Mouse (Mus musculus) macrophage (primary cell): Measurements from ENCODE around the gene Itpkc. TPM values are rescaled to one million over a fixed set of nuclear protein-coding genes. Genes with fewer than 3 reads are reported as not detected.

Experiments used
- H3K27ac ChIP-seq: fragments of 350-480 bp; formaldehyde crosslinking; 2 replicates; pipeline ENCODE4 v1.9.0; 2021
- H3K36me3 ChIP-seq: fragments of 350-480 bp; formaldehyde crosslinking; 2 replicates; pipeline ENCODE4 v1.9.0; 2021; ENCODE audit errors: inconsistent target
- H3K4me3 ChIP-seq: fragments of 350-480 bp; formaldehyde crosslinking; 2 replicates; pipeline ENCODE4 v1.9.0; 2021; ENCODE audit errors: inconsistent target
- H3K79me2 ChIP-seq: fragments of 350-480 bp; formaldehyde crosslinking; 2 replicates; pipeline ENCODE4 v1.9.0; 2021; ENCODE audit errors: inconsistent target
- WGBS: methylation state at CpG from one replicate; pipeline ENCODE4 v1.1.7; 2026; ENCODE audit warnings: inconsistent platforms; ENCODE audit not compliant: missing documents; 5-methylcytosine and 5-hydroxymethylcytosine counted together
- polyA plus RNA-seq: library from polyadenylated mRNA; stranded (reverse); fragments of 250-400 nt; gene quantifications from 3 replicates; pipeline ENCODE4 v1.2.4, GENCODE M21; 2018; ENCODE audit warnings: inconsistent platforms

Itpkc gene
- polyA plus RNA-seq, 1 experiment from 2014 or later, result 4.0 TPM

- 76% methylated on average over 4 of the region's 4 CpGs for WGBS
- Histone ChIP-seq H3K4me3 (no peak overlapping the region), H3K79me2 (peaks cover 67% of the 10 kb centered on the region), H3K36me3 (peaks cover 52% of the 10 kb centered on the region), H3K27ac (no peak overlapping the region)
Observed at GRCm38 (mm10) chr7:27193731-27194130, 34.7 kb downstream of the Itpkc start.

GRCm38 (mm10) chr7:27192434-27192833 is 36.0 kb downstream of the Itpkc start:
- Histone ChIP-seq H3K79me2 (peaks cover 67% of the 10 kb centered on the region), H3K27ac (no peak overlapping the region), H3K36me3 (peaks cover 63% of the 10 kb centered on the region), H3K4me3 (no peak overlapping the region)
- WGBS, result 96% methylated on average over 5 of the region's 5 CpGs

GRCm38 (mm10) chr7:27189271-27189931 is 39.1 kb downstream of the Itpkc start:
- Histone ChIP-seq H3K4me3 (no peak overlapping the region), H3K79me2 (peaks cover 55% of the 10 kb centered on the region), H3K27ac (no peak overlapping the region), H3K36me3 (peaks cover 88% of the 10 kb centered on the region)
- WGBS, result 94% methylated on average over 10 of the region's 10 CpGs

GRCm38 (mm10) chr7:27185986-27186385 is 42.5 kb downstream of the Itpkc start:
- peaks cover 58% of the 10 kb centered on the region for H3K36me3 ChIP-seq
- H3K4me3 ChIP-seq, result no peak overlapping the region
- H3K27ac ChIP-seq, result no peak overlapping the region
- H3K79me2 ChIP-seq, result peaks cover 21% of the 10 kb centered on the region
- WGBS, result 91% methylated on average over 5 of the region's 5 CpGs

- WGBS, result 65% methylated on average over 3 of the region's 3 CpGs
- Histone ChIP-seq H3K4me3 (no peak overlapping the region), H3K79me2 (peaks cover 11% of the 10 kb centered on the region; the same call in 1 of the 2 replicates), H3K27ac (no peak overlapping the region), H3K36me3 (peaks cover 47% of the 10 kb centered on the region)
Observed at GRCm38 (mm10) chr7:27184964-27185363, 43.5 kb downstream of the Itpkc start.

- H3K27ac ChIP-seq, result no peak overlapping the region
- H3K4me3 ChIP-seq, result no peak overlapping the region
- WGBS, result 81% methylated on average over 1 of the region's 1 CpGs
- peaks cover 25% of the 10 kb centered on the region; the same call in 1 of the 2 replicates for H3K36me3 ChIP-seq
- H3K79me2 ChIP-seq, result peaks cover 6% of the 10 kb centered on the region; the same call in 1 of the 2 replicates
Observed at GRCm38 (mm10) chr7:27182498-27182897, 46.0 kb downstream of the Itpkc start.

GRCm38 (mm10) chr7:27180837-27181695 is 47.4 kb downstream of the Itpkc start, which contains the start of the genes Gm21983 and Mia:
Gene Gm21983 (minus strand): TSS chr7:27181086.
Gene Mia (minus strand): TSS chr7:27181157.
- Histone ChIP-seq H3K79me2 (peaks cover 18% of the 10 kb centered on the region; the same call in 1 of the 2 replicates), H3K36me3 (peaks cover 12% of the 10 kb centered on the region; the same call in 1 of the 2 replicates), H3K4me3 (no peak within 1 kb of the TSS), H3K27ac (no peak within 1 kb of the TSS)
- WGBS, result 89% methylated on average over 14 of the region's 14 CpGs

- Histone ChIP-seq H3K36me3 (peaks cover 5% of the 10 kb centered on the region; the same call in 1 of the 2 replicates), H3K27ac (no peak overlapping the region), H3K79me2 (peaks cover 23% of the 10 kb centered on the region; the same call in 1 of the 2 replicates), H3K4me3 (no peak overlapping the region)
- 90% methylated on average over 5 of the region's 5 CpGs for WGBS
Observed at GRCm38 (mm10) chr7:27180036-27180435, 48.4 kb downstream of the Itpkc start.

- H3K4me3 ChIP-seq, result peak overlapping the region; percentile 26
- H3K27ac ChIP-seq, result peak overlapping the region; percentile 44
- peaks cover 23% of the 10 kb centered on the region; the same call in 1 of the 2 replicates for H3K79me2 ChIP-seq
- WGBS, result 53% methylated on average over 16 of the region's 16 CpGs
- peaks cover 7% of the 10 kb centered on the region; the same call in 1 of the 2 replicates for H3K36me3 ChIP-seq
Observed at GRCm38 (mm10) chr7:27179217-27179918, 49.1 kb downstream of the Itpkc start.

GRCm38 (mm10) chr7:27178324-27179216 is 49.9 kb downstream of the Itpkc start, which contains the start of gene Rab4b:
Gene Rab4b (minus strand): TSS chr7:27178896.
- peaks cover 14% of the 10 kb centered on the region for H3K36me3 ChIP-seq
- peaks cover 23% of the 10 kb centered on the region; the same call in 1 of the 2 replicates for H3K79me2 ChIP-seq
- H3K27ac ChIP-seq, result peak within 1 kb of the TSS; percentile 55
- H3K4me3 ChIP-seq, result peak within 1 kb of the TSS; percentile 59
- WGBS, result under 1% methylated on average over 46 of the region's 53 CpGs

GRCm38 (mm10) chr7:27177942-27178323 is 50.5 kb downstream of the Itpkc start:
- Histone ChIP-seq H3K4me3 (peak overlapping the region; percentile 59), H3K79me2 (peaks cover 23% of the 10 kb centered on the region; the same call in 1 of the 2 replicates), H3K27ac (peak overlapping the region; percentile 55), H3K36me3 (peaks cover 21% of the 10 kb centered on the region)
- 14% methylated on average over 4 of the region's 4 CpGs for WGBS

- 95% methylated on average over 7 of the region's 7 CpGs for WGBS
- H3K79me2 ChIP-seq, result peaks cover 23% of the 10 kb centered on the region; the same call in 1 of the 2 replicates
- H3K27ac ChIP-seq, result no peak overlapping the region
- no peak overlapping the region for H3K4me3 ChIP-seq
- H3K36me3 ChIP-seq, result peaks cover 51% of the 10 kb centered on the region
Observed at GRCm38 (mm10) chr7:27174896-27175295, 53.6 kb downstream of the Itpkc start.

GRCm38 (mm10) chr7:27174496-27174895 is 54.0 kb downstream of the Itpkc start:
- peaks cover 23% of the 10 kb centered on the region; the same call in 1 of the 2 replicates for H3K79me2 ChIP-seq
- peaks cover 52% of the 10 kb centered on the region for H3K36me3 ChIP-seq
- no peak overlapping the region for H3K4me3 ChIP-seq
- no peak overlapping the region for H3K27ac ChIP-seq
- 96% methylated on average over 15 of the region's 15 CpGs for WGBS
